Mouse (Mus musculus) liver, embryonic 15.5 days (tissue): Measurements from ENCODE around the gene Cacna1d. TPM values are rescaled to one million over a fixed set of nuclear protein-coding genes. Genes with fewer than 3 reads are reported as not detected.

Experiments
- ATAC-seq: fragments of 200-750 bp; cut with Nextera tagmentation; 2 replicates; pipeline ENCODE4 v1.8.0; 2017; ENCODE audit warnings: moderate number of reproducible peaks, mild to moderate bottlenecking, moderate library complexity; ENCODE audit not compliant: insufficient read depth
- H3K27ac ChIP-seq: fragments of 300-500 bp; sonication (generic); replicated peaks from 2 replicates; pipeline ENCODE4 v1.5.1; 2015; ENCODE audit warnings: mild to moderate bottlenecking, inconsistent platforms
- H3K27me3 ChIP-seq: fragments of 300-500 bp; sonication (generic); 2 replicates; pipeline ENCODE4 v1.6.1; 2015; ENCODE audit warnings: mild to moderate bottlenecking, inconsistent platforms
- H3K36me3 ChIP-seq: fragments of 300-500 bp; sonication (generic); replicated peaks from 2 replicates; pipeline ENCODE4 v1.6.1; 2015; ENCODE audit warnings: moderate library complexity, mild to moderate bottlenecking, inconsistent platforms
- H3K4me1 ChIP-seq: fragments of 300-500 bp; sonication (generic); replicated peaks from 2 replicates; pipeline ENCODE4 v1.6.1; 2015; ENCODE audit warnings: inconsistent platforms
- H3K4me2 ChIP-seq: fragments of 300-500 bp; sonication (generic); 2 replicates; pipeline ENCODE4 v1.6.1; 2015; ENCODE audit warnings: moderate library complexity, mild to moderate bottlenecking, inconsistent platforms
- H3K4me3 ChIP-seq: fragments of 300-500 bp; sonication (generic); replicated peaks from 2 replicates; pipeline ENCODE4 v1.5.1; 2015; ENCODE audit warnings: mild to moderate bottlenecking, inconsistent platforms
- H3K9ac ChIP-seq: fragments of 300-500 bp; sonication (generic); 2 replicates; pipeline ENCODE4 v1.6.1; 2015; ENCODE audit warnings: moderate library complexity, mild to moderate bottlenecking, inconsistent platforms
- H3K9me3 ChIP-seq: fragments of 300-500 bp; sonication (generic); replicated peaks from 2 replicates; pipeline ENCODE4 v1.6.1; 2016; ENCODE audit warnings: inconsistent platforms
- WGBS: fragments of 180-500 bp; shearing (Covaris S2); methylation state at CpG from one replicate; pipeline ENCODE4 v1.1.7; 2015; ENCODE audit warnings: mixed read lengths; ENCODE audit not compliant: insufficient replicate concordance; 5-methylcytosine and 5-hydroxymethylcytosine counted together
- polyA plus RNA-seq: library from polyadenylated mRNA; unstranded; fragments of >200 nt; fragmentation: Nextera tagmentation; extraction: Ambion mirVana; gene quantifications from 2 replicates; pipeline ENCODE4 v1.2.1, GENCODE M21; 2015

The Cacna1d gene
- polyA plus RNA-seq, 1 experiment from 2014 or later, result 0.17 TPM

DNA sequence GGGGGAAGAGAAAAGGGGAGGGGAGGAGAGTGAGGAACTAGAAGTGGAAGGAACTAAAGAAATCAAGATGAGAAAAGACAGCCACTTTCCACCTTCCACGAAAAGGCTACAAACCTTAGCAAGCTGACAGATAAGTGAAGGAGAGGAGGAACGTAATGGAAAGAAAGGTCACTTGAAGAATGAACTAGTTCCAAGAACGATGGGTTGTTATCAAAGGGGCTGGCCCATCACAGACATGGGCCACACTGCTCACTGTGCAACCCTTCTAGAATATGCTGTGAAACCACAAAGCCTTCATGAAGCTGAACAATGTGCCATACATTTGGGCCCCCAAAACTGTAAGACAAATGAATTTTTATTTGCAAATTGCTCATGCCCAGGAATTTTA, 248.4 kb downstream of the Cacna1d start:
- peak overlapping the region; percentile 58 for H3K4me2 ChIP-seq
- no peaks in the 10 kb centered on the region for H3K36me3 ChIP-seq
- peak overlapping the region; percentile 12; the same call in 1 of the 2 replicates for H3K4me3 ChIP-seq
- peak; percentile 33 for ATAC-seq
- peak overlapping the region; percentile 93 for H3K27ac ChIP-seq
- 22% methylated on average over 3 of the region's 3 CpGs for WGBS
- peak overlapping the region; percentile 18; the same call in 1 of the 2 replicates for H3K9ac ChIP-seq
- H3K9me3 ChIP-seq, result no peaks in the 10 kb centered on the region
- no peaks in the 10 kb centered on the region for H3K27me3 ChIP-seq
- peaks cover 42% of the 10 kb centered on the region for H3K4me1 ChIP-seq

DNA sequence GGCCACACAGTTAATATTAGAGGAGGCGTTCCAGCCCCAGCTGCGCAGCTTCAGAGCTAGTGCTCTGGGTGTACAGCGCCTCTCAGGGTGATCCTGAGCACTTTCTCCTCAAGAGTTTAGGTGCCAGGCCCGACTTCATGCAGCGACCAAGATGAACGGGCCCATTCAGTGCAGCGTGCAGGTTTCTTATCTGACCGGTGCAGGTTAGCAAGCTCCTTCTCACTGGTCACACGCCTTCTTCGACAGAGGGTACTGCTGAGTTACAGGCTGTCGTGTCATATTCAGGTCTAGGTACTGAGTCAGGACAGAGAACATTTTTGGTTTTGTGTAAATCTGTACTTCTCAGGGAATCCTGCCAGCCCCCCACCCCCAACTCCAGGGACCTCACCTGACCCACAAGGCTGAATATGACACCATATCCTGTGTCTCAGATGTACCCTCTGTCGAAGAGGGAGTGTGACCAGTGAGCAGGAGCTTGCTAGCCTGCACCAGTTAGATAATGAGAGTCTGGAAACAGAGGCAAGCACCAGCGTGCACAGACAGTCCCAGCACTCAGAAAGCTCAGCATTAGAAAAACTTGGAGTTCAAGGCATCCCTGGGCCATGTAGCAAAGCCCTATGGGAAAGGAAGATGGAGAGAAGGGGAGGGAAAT, 249.0 kb downstream of the Cacna1d start:
- ATAC-seq, result peak; percentile 97

DNA sequence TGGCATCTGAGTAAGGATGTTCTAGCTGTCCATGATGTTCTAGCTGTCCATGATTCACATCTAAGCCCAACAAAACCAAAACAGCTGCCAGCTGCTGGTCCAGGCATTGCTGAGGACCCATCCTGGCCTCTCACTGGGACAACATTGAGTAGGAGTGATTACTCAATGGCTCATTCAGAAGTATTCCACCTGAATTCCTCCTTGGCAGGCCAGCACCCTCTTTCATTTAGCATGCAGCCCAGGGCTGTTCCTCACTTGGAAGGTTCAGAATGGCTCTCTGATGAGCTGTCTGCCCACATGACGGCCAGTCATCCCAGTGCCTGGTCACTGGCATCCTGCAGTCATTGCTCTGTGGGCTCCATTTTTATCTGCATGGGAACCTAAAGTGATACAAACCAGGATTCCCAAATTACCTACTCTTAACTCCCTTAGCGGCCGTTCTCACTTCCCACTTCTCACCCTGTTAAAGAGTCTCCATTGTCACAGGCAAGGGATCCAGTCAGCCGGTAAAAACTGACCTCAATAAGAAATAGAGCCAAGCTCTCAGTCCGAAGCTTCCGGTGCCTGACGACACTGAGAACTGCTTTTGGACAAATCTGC, 250.2 kb downstream of the Cacna1d start:
- no peak overlapping the region for H3K9ac ChIP-seq
- H3K9me3 ChIP-seq, result no peaks in the 10 kb centered on the region
- H3K36me3 ChIP-seq, result no peaks in the 10 kb centered on the region
- H3K4me2 ChIP-seq, result no peak overlapping the region
- no peak overlapping the region for H3K4me3 ChIP-seq
- H3K4me1 ChIP-seq, result peaks cover 42% of the 10 kb centered on the region
- no peak for ATAC-seq
- 78% methylated on average over 7 of the region's 7 CpGs for WGBS
- peak overlapping the region; percentile 93 for H3K27ac ChIP-seq
- H3K27me3 ChIP-seq, result no peaks in the 10 kb centered on the region

More for the DNA sequence above, 249.0 kb downstream of the Cacna1d start:
- 32% methylated on average over 13 of the region's 13 CpGs for WGBS
- Histone ChIP-seq H3K4me3 (peak overlapping the region; percentile 12; the same call in 1 of the 2 replicates), H3K4me2 (peak overlapping the region; percentile 58), H3K9me3 (no peaks in the 10 kb centered on the region), H3K27ac (peak overlapping the region; percentile 93), H3K36me3 (no peaks in the 10 kb centered on the region), H3K27me3 (no peaks in the 10 kb centered on the region), H3K4me1 (peaks cover 42% of the 10 kb centered on the region), H3K9ac (peak overlapping the region; percentile 23; the same call in 1 of the 2 replicates)

DNA sequence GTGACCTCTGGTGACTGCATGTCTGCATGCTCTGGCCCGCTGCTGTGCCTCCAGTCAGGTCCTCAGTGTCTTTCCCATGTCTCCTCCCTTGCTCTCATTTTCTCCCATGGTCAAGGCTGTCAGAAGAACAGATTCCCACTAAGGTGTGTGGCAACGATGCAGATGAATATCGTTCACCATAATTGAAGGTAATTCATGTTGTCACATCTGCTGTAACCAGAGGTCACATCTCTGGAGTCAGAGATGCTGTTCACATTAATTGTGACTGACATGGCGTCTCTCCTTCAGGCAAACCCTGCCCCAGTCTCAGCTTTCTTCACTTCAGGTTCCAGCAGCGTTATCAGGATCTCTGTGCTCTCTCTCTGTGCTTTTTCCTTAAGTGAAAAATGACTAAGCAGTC, 252.4 kb downstream of the Cacna1d start:
- Histone ChIP-seq H3K9me3 (no peaks in the 10 kb centered on the region), H3K4me1 (peaks cover 31% of the 10 kb centered on the region), H3K27me3 (no peaks in the 10 kb centered on the region), H3K9ac (no peak overlapping the region), H3K27ac (no peak overlapping the region), H3K36me3 (no peaks in the 10 kb centered on the region), H3K4me2 (no peak overlapping the region), H3K4me3 (no peak overlapping the region)
- WGBS, result 64% methylated on average over 5 of the region's 5 CpGs
- ATAC-seq, result no peak

DNA sequence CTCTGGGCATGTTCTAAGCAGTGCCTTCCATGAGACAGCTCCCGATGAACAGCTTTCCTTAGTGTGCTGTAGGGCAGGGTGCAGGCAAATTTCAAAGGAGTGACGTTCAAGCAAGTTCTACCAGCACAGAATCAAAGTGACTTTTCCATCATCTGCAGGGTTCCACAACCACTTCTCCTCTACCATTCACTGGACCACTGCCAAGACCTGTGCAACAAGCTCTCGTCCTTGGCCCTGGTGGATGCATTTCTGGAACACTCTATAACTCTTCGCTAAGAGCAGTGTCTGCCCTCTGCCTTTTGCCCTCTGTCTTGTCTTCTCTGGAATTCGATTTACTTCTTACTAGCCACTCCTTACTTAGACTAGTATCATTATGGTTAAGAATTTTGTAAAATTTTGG, 266.1 kb downstream of the Cacna1d start:
- WGBS, result 54% methylated on average over 5 of the region's 5 CpGs
- H3K9me3 ChIP-seq, result no peaks in the 10 kb centered on the region
- no peaks in the 10 kb centered on the region for H3K4me1 ChIP-seq
- H3K4me2 ChIP-seq, result no peak overlapping the region
- H3K9ac ChIP-seq, result no peak overlapping the region
- no peak overlapping the region for H3K27ac ChIP-seq
- peaks cover 4% of the 10 kb centered on the region; the same call in 1 of the 2 replicates for H3K27me3 ChIP-seq
- H3K4me3 ChIP-seq, result no peak overlapping the region
- ATAC-seq, result no peak
- H3K36me3 ChIP-seq, result no peaks in the 10 kb centered on the region

DNA sequence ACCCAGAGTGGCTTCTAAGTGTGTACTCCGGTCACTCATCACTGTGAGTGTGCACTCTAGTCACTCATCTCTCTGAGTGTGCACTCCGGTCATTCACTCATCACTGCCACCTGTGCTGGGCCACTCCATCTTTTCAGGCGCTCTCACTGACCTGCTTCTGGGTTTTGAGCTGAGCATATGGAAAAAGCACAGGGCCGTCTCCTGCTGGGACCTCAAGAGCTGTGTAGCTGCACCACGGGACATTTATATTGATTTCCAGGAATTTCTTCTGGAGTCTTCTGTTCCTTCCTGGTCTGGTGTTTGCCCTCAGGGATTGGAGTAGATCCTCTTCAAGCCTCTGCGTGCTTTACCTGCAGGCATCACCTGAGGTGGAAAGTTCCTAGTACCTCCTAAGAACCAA, 269.2 kb downstream of the Cacna1d start:
- Histone ChIP-seq H3K9ac (no peak overlapping the region), H3K36me3 (no peaks in the 10 kb centered on the region), H3K27ac (no peak overlapping the region), H3K4me3 (no peak overlapping the region), H3K27me3 (peaks cover 4% of the 10 kb centered on the region; the same call in 1 of the 2 replicates), H3K9me3 (no peaks in the 10 kb centered on the region), H3K4me1 (no peaks in the 10 kb centered on the region), H3K4me2 (no peak overlapping the region)
- WGBS, result 74% methylated on average over 6 of the region's 6 CpGs
- ATAC-seq, result no peak

DNA sequence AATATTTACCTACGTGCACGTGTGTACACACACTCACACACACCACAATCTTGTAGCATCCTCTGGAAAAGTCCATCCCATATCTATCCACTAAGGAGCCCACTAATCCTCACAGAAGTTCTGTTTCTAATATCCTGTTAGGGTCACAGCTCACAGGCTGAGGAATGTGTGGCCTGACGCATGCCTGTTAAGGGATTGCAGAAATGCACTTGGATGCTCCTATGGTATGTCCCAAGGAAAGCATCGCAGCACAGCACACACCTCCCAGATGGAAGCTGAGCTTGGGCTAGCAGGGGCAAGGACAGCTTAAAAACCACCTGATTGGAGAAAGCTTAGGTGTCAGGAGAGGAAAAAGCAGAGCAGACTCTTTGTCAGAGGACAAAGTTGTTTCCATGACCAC, 271.4 kb downstream of the Cacna1d start:
- Histone ChIP-seq H3K4me3 (no peak overlapping the region), H3K4me2 (no peak overlapping the region), H3K9ac (no peak overlapping the region), H3K36me3 (no peaks in the 10 kb centered on the region), H3K4me1 (no peaks in the 10 kb centered on the region), H3K27me3 (peaks cover 1% of the 10 kb centered on the region; the same call in 1 of the 2 replicates), H3K9me3 (no peaks in the 10 kb centered on the region), H3K27ac (no peak overlapping the region)
- 68% methylated on average over 4 of the region's 4 CpGs for WGBS
- no peak for ATAC-seq

DNA sequence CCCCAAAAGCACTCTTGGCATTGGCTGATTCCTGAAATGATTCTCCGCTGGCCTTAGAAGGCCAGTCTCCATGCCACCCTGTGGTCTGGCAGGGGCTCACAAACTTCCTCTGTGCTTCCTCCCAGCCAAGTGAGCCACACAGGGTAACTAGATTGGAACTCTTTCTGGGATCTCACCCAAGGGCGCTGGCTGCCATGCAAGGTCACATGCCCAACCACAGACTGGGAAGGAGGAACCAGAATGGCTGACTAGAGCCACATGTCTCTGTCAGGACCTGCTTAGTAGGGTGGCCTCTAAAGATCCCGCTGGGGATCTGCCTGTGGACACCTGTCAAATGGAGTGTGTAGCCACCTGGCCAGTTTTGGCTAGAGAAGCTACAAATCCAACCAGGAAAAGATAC, 273.1 kb downstream of the Cacna1d start:
- no peaks in the 10 kb centered on the region for H3K36me3 ChIP-seq
- no peak overlapping the region for H3K4me3 ChIP-seq
- no peak overlapping the region for H3K9ac ChIP-seq
- WGBS, result 64% methylated on average over 3 of the region's 3 CpGs
- H3K27ac ChIP-seq, result no peak overlapping the region
- no peaks in the 10 kb centered on the region for H3K4me1 ChIP-seq
- H3K27me3 ChIP-seq, result no peaks in the 10 kb centered on the region
- ATAC-seq, result no peak
- no peaks in the 10 kb centered on the region for H3K9me3 ChIP-seq
- no peak overlapping the region for H3K4me2 ChIP-seq

DNA sequence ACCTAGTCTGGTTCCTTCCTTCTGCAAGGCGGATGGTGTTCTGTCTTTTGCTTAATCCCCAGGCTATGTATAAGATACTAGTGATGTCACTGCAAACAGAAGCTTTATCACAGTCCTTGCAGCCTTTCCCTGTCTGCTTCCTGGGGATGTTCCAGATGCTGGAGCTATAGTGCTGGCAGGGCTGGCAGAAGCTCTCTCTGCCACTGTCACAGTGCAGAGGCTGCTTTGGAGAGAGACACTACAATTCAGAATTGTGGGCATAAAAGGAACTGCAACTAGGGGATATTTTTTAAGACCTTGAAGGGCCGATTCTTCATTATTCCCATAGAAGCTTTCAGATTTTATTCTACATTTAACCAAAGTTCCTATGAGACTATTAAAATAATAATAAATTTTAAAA, 274.1 kb downstream of the Cacna1d start:
- H3K4me1 ChIP-seq, result no peaks in the 10 kb centered on the region

DNA sequence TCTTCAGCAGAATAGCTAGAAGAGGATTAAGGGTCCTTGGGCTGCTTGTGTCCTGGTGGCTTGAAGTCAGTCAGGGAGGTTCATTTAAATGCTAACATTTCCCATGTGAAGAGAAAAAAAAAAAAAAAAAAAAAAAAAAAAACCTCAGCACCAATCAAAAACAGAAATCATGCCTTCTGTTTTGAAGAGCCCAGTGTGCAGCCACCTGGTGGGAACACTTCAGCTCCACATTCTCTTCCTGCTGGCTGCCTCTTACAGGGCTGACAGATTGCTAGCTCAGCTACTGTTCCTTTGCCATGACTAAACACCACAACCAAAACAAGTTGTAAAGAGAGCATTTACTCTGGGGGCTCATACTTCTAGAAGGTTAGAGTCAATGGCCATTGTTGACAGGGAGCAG, 283.1 kb downstream of the Cacna1d start:
- Histone ChIP-seq H3K27me3 (no peaks in the 10 kb centered on the region), H3K4me1 (no peaks in the 10 kb centered on the region), H3K4me2 (no peak overlapping the region), H3K4me3 (no peak overlapping the region), H3K9ac (no peak overlapping the region), H3K36me3 (no peaks in the 10 kb centered on the region), H3K27ac (no peak overlapping the region), H3K9me3 (no peaks in the 10 kb centered on the region)
- ATAC-seq, result no peak

More for the DNA sequence above, 274.1 kb downstream of the Cacna1d start:
- WGBS, result 54% methylated on average over 2 of the region's 2 CpGs
- no peaks in the 10 kb centered on the region for H3K27me3 ChIP-seq
- H3K27ac ChIP-seq, result no peak overlapping the region
- no peak for ATAC-seq
- no peaks in the 10 kb centered on the region for H3K36me3 ChIP-seq
- no peak overlapping the region for H3K9ac ChIP-seq
- no peak overlapping the region for H3K4me2 ChIP-seq
- no peak overlapping the region for H3K4me3 ChIP-seq
- no peaks in the 10 kb centered on the region for H3K9me3 ChIP-seq

DNA sequence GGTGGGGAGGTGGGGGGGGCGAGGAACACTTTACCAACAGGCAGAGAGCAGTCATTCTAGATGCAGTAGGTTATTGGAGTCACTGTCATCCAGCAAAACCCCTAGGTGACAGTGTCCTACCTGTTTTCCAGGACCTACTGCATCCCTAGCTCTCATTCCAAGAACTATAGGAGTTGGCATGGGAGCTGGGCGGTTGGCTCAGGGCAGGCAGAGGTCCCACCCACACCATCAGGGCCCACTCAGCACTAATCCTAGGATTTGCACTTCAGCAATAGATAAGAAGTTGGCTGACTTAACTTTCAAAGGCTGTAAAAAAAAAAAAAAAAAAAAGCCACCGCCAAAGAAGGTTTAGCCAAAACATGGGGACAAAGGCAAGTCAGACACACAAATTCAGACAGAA, 285.4 kb downstream of the Cacna1d start:
- Histone ChIP-seq H3K36me3 (no peaks in the 10 kb centered on the region), H3K4me3 (no peak overlapping the region), H3K27ac (no peak overlapping the region), H3K27me3 (no peaks in the 10 kb centered on the region), H3K9ac (no peak overlapping the region), H3K9me3 (no peaks in the 10 kb centered on the region), H3K4me2 (no peak overlapping the region), H3K4me1 (no peaks in the 10 kb centered on the region)
- ATAC-seq, result no peak
- WGBS, result 36% methylated on average over 3 of the region's 3 CpGs

DNA sequence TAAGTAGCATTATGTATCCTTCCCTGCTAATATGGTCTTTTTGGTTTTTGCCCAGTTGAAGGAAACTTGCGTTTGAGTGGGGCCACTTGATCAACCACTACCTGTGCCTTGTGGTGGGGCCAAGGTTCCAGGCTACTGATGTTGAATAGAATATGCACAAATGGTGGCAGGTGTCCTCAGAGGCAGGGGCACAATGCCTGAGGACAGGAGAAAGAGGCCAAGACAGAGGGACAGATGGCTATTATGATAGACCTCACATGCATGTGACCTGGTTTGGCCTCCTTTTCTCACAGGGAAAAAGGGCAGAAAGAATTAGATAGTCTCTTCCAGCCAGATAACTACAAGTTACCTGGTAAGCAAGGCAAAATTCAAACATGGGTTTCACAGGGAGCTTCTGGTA, 286.7 kb downstream of the Cacna1d start:
- H3K27me3 ChIP-seq, result no peaks in the 10 kb centered on the region
- H3K4me1 ChIP-seq, result no peaks in the 10 kb centered on the region
- WGBS, result 83% methylated on average over 1 of the region's 1 CpGs
- no peak for ATAC-seq
- H3K36me3 ChIP-seq, result no peaks in the 10 kb centered on the region
- no peak overlapping the region for H3K4me2 ChIP-seq
- no peak overlapping the region for H3K4me3 ChIP-seq
- no peaks in the 10 kb centered on the region for H3K9me3 ChIP-seq
- H3K9ac ChIP-seq, result no peak overlapping the region
- no peak overlapping the region for H3K27ac ChIP-seq
